Mouse (Mus musculus) T-helper 2 cell (primary cell): ENCODE measurements around the gene Rgs6.

ENCODE experiments used
- in situ Hi-C: fragments of 300-600 bp; cut with MboI, MseI; formaldehyde crosslinking; loops from one replicate; pipeline ENCODE4 v1.15.1; 2025; ENCODE audit warnings: high pct_unique_total_duplicates

Gene Rgs6

DNA sequence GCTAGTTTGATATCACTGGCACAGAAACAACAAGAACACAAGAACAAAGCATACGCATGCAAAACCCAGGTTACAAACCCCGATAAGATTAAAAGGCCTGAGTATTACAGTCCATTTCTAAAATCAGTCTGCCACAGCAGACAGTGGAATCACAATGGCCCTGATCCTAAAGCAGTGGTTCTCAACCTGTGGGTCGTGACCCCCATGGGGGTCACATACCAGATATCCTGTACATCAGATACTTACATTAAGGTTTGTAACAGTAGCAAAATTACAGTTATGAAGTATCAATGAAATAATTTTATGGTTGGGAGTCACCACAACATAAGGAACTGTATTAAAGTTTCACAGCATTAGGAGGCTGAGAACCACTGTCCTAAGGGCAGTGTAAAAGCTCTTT lies 488.1 kb downstream of the Rgs6 start:
- in situ Hi-C loops, result no loop called here

- in situ Hi-C loops, result no loop called here
These were observed 489.4 kb downstream of the Rgs6 start for GRCm38 (mm10) chr12:83077486-83077885.

- in situ Hi-C loops, result no loop called here
These were observed 495.3 kb downstream of the Rgs6 start for GRCm38 (mm10) chr12:83083427-83083826.

DNA sequence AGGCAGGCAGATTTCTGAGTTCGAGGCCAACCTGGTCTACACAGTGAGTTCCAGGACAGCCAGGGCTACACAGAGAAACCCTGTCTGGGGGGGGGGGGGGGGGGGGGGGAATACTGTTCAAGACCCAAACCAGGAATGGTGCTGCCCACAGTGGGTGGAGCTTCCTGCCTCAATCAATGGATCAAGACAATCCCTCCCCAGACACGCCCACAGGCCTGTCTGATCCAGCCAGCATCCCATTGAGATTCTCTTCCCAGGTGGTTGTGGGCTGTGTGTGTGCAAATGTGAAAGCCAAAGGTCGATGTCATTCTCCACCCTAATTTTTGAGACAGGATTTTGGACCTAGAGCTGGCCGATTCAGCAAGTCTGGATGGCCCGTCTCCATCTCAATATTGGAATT lies 496.5 kb downstream of the Rgs6 start:
- in situ Hi-C loops, result no loop called here

GRCm38 (mm10) chr12:83087010-83087409 lies 498.9 kb downstream of the Rgs6 start:
- in situ Hi-C loops, result no loop called here

DNA sequence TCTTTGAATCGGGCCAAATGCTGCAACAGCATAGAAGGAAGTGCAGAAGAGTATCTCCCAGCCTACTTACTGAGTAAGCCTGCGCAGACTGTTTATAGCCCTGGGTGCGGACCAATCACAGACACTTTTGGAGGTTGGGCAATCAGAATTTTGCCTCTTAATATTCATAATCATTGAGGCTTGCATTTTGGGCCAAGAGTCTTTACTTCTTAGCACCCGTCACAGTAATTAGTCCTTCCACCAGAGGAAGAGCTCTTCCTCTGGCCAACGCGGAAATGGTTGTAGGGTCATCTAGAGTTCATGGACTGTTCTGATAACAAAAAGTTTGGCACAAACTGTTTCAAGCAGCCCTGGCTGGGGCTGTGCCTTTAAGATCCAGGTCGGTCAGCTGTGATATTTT lies 499.5 kb downstream of the Rgs6 start:
- in situ Hi-C loops, result no loop called here

DNA sequence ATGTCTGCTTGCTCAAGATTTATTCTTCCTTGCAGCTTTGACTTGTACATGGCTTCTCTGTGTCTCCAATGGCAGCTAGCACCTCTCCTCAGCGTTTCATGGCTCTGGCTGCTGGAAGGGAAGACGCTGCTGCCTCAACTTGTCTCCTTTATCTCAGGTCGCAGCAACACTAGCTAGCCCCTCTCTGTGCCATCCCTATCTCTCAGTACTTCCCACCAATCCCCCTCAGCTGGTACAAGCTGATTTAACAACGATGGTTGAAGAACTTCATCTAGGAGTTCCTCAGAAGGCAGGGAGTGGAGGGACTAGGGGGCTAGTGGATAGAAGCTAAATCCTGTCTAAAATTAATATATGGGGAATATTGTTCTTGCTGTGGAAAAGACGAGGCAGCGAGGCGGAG lies 503.9 kb downstream of the Rgs6 start:
- in situ Hi-C loops, result no loop called here

DNA sequence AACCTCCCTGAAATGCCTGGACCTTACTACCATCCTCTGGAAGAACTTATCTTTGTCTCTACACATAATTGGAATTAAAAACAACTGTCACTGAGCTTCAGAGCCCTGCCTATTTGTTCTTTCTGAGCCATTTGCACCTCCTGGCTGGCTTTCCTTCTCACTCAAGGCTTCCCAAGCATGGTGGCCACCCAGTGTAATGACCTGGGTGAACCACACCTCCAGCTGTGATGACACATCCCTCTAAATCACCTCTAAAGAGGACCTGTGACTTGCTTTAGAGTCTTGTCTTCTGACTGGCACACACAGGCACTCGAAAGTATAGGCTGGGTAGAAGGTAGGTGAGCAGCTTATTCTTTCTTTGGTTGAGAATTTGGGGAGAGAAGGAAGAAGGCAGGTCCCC lies 509.7 kb downstream of the Rgs6 start:
- in situ Hi-C loops, result no loop called here

DNA sequence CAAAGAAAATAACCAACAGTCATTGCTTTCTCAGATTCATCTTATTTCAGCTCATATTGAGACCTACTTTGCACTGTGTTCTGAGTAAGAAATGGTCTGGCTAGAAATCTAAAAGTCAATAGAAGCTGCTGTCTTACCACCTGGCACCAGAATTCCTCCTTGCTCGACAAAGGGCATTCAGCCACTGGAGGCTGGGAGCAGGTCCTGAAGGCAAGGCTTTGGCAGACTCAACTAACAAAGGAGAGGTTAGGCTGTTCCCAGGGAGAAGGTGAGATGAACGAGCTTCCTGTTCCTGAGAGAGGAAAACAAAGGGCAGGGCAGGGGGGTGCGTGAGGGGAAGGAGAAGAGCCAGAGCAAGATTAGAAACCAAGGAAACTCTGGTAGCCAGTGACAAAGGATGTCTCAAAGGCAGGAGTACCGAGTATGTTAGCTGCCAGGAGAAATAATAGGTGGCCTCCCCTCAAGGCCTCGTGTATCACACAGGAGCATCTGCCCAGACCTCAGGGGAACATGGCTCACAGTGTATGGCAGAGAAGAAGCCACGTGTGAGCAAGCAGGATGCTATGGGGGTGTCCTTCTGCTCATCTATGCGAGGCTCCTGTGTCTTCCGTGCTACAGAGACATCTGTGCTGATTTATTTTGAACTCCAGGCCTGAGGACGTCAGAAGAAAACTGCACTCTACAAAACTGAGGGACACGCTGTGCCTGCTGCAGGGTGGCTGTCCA lies 510.7 kb downstream of the Rgs6 start:
- in situ Hi-C loops, result no loop called here

DNA sequence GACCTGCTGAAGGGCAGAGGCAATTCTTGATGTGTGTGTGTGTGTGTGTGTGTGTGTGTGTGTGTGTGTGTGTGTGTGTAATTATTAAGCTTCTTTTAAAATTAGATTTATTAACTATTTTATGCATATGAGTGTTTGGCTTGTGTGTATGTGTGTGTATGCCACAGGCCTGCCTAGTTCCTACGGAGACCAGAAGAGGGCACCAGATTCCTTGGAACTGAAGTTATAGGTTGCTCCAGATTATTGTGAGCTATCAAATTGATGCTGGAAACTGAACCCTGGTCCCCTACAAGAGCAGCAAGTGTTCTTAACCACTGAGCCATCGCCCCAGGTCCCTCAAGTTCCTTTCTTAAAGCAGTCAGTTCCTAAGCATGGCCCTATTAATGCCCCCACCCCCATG lies 511.8 kb downstream of the Rgs6 start:
- in situ Hi-C loops, result no loop called here

DNA sequence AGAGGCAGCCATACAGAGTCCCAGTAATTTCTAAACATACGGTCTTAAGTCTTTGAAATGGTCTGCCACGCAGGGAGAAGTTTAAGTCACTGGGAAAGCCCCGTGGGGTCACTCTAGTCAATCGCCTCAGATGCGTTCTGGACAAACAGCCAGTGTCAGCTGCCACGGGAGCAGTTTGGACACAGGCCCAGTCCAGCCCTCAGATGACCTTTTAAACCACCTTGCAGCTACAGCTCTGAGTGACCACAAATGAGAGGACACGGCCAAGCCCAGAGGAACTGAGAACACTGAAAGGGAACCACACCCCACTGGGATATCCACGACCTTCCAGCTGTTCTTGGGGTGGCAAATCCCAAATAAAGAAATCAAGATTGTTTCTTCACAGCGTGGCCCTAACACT lies 512.3 kb downstream of the Rgs6 start:
- in situ Hi-C loops, result no loop called here

- in situ Hi-C loops, result no loop called here
These were observed 512.8 kb downstream of the Rgs6 start for GRCm38 (mm10) chr12:83100848-83101247.

- in situ Hi-C loops, result no loop called here
These were observed 517.5 kb downstream of the Rgs6 start for GRCm38 (mm10) chr12:83105514-83106119.

DNA sequence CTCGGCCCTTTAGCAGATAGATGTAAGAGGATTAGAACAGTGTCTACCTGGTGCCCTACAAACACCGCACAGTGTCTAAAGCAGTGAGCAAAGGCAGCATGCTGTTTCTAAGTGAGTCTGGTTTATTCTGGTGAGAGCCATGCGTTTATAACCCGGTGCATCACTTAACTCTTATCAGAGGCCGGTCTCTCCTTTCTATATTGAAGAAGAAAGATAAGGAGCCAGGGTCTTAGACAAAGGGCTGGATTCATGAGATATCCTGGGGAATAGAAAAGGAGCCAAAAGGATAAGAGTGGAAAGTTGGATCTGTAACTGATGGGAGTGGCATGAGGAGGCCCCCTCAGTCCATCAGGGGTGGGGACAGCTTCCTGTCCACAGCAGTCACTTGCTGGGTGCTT lies 518.0 kb downstream of the Rgs6 start:
- in situ Hi-C loops, result no loop called here

GRCm38 (mm10) chr12:83109486-83109885 lies 521.4 kb downstream of the Rgs6 start:
- in situ Hi-C loops, result no loop called here

GRCm38 (mm10) chr12:83109891-83110630 lies 522.0 kb downstream of the Rgs6 start:
- in situ Hi-C loops, result no loop called here

- in situ Hi-C loops, result no loop called here
These were observed 522.6 kb downstream of the Rgs6 start for GRCm38 (mm10) chr12:83110711-83111110.

GRCm38 (mm10) chr12:83112283-83112682 lies 524.2 kb downstream of the Rgs6 start:
- in situ Hi-C loops, result no loop called here

DNA sequence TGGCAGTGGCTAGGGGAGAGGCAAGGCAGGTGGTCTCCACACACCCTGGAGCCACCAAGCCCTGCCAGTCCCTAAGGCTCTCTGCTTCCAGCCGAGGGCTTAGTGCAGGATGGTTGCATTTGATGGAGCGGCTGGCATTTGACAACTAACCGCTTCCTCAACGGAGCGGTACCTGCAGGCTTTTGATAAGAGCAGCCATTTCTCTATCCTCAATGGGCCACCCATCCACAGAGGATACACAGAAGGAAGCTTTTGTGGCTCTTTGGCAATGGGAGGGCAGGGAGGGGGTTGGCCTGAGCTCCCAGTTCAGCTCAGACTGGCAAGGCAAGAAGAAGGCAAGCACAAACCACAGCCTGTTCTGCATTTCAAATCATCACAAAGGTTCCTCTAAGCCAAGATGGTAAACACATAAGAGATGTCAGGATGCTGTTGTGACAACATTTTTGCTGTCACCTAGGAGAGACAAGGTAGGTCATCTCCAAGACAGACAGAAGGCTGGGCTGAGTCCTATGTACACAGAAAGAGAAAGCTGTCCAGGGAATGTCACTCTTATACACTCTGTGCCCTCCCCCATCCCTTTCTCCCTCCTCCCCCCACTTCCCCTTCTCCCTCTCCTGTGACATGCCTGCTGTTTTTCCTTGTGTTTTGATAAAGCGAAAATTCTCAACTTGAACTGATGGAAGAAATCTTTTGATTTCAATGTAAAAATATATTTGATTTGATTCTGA lies 525.0 kb downstream of the Rgs6 start:
- in situ Hi-C loops, result no loop called here

- in situ Hi-C loops, result no loop called here
These were observed 525.9 kb downstream of the Rgs6 start for GRCm38 (mm10) chr12:83113971-83114370.

GRCm38 (mm10) chr12:83114396-83115053 lies 526.4 kb downstream of the Rgs6 start:
- in situ Hi-C loops, result no loop called here

GRCm38 (mm10) chr12:83124111-83124510 lies 536.0 kb downstream of the Rgs6 start:
- in situ Hi-C loops, result loop anchor here (5.0 kb wide), 1 partner anchor 373 kb away; no protein-coding TSS in a partner anchor
